Mouse (Mus musculus) mammary gland, adult 2 months (tissue): ENCODE results near the gene Cdh7. TPM values are rescaled to one million over a fixed set of nuclear protein-coding genes. Genes with fewer than 3 reads are reported as not detected.

Source experiments
- polyA plus RNA-seq: library from polyadenylated mRNA; depleted of rRNA; stranded (reverse); fragments of >200 nt; gene quantifications from 2 replicates; pipeline ENCODE4 v1.2.3, GENCODE M21; 2012; ENCODE audit warnings: low replicate concordance; rRNA removed

Gene Cdh7
- polyA plus RNA-seq: not detected in 2 replicates

GRCm38 (mm10) chr1:109982064-109982808 lies at the start of gene Cdh7:
Gene Cdh7, plus strand, starts transcription at chr1:109982431.

